In the genomic region with DNA sequence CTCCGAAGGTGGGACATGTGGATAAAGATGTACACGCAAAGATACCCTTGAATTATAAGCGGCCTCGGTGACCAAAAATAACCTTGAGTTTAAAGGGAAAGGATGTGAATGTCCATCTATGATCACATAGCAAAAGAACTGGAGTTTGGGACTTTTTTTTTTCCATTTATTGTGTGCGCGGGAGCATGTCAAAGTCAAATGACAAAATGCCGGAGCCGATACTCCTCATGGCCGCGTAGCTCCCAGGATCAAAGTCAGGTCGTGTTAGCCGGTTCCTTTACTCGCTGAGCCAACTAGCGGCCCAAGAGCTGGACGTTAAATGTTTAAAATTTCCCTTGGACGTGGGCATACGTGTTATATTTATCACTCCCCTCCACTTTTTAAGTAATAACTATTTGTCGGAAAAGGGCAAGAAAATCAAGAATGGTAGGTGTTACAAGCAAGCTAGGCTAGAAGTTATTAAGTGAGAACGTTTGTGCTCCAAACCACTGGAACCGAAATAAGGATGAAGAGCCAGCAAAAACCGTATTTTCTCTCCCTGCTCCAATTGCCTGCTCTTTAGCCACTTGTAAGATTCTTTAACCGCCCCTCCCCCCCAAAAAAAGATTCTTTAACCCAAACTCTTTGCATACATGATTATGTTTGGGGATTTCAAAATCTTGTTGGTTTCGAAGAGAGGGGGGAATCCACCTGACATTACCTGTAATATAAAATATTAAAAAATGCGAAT, we compare ENCODE assay signal across 8 mouse cellular contexts. TPM values are rescaled to one million over a fixed set of nuclear protein-coding genes. Genes with fewer than 3 reads are reported as not detected.
DNase-seq lines count a peak whose midpoint lies in the region; ATAC-seq and TF ChIP-seq lines count a peak whose summit lies in the region.

No protein-coding gene starts in this region.

- peak overlapping the region; percentile 75 for H3K27ac ChIP-seq in hindbrain, embryonic 11.5 days (ENCODE audit: low read depth, low read length)
- H3K27ac ChIP-seq in midbrain, postnatal 0 days (ENCODE audit: low read depth, low read length): peak overlapping the region; percentile 95

- no peaks in the 10 kb centered on the region for H3K27me3 ChIP-seq in hindbrain, embryonic 11.5 days (ENCODE audit: control insufficient read depth, insufficient read depth, low read length)
- H3K27me3 ChIP-seq in midbrain, postnatal 0 days (ENCODE audit: insufficient read depth, low read length): no peaks in the 10 kb centered on the region

- peak overlapping the region; percentile 55 for H3K4me3 ChIP-seq in hindbrain, embryonic 11.5 days (ENCODE audit: low read depth, low read length)
- peak overlapping the region; percentile 59 for H3K4me3 ChIP-seq in midbrain, postnatal 0 days (ENCODE audit: low read depth, low read length)

- TF ChIP-seq CTCF in midbrain, postnatal 0 days (IDR thresholded peaks at IDR 0.05): peak; percentile 48

- no peaks in the 10 kb centered on the region for H3K4me1 ChIP-seq in hindbrain, embryonic 11.5 days (replicated peaks; ENCODE audit: control insufficient read depth, insufficient read depth, low read length)
- H3K4me1 ChIP-seq in midbrain, postnatal 0 days (ENCODE audit: insufficient read depth, low read length): no peaks in the 10 kb centered on the region

- no peak for ATAC-seq in hindbrain, embryonic 11.5 days (ENCODE audit: low FRiP score)
- no peak for ATAC-seq in midbrain, postnatal 0 days (ENCODE audit: low FRiP score)

- H3K36me3 ChIP-seq in hindbrain, embryonic 11.5 days (ENCODE audit: control insufficient read depth, insufficient read depth, low read length): no peaks in the 10 kb centered on the region
- peaks cover 11% of the 10 kb centered on the region for H3K36me3 ChIP-seq in midbrain, postnatal 0 days (ENCODE audit: insufficient read depth, low read length)

- peak; percentile 68 for DNase-seq in cerebellum, adult 9-10 months
- DNase-seq in cerebellum, adult 9-11 months: no peak
- DNase-seq in 416B (ENCODE audit: low read depth) (peak; percentile 73), liver (peak; percentile 59)
- peak; percentile 78 for DNase-seq in embryo, embryonic 10 days (ENCODE audit: low spot score)
- DNase-seq in hindbrain, embryonic 11.5 days (ENCODE audit: low spot score): peak; percentile 72
- DNase-seq in midbrain, postnatal 0 days (ENCODE audit: low spot score): peak; percentile 71
- no peak for DNase-seq in layer of hippocampus, adult 11-12 months (ENCODE audit: low spot score)

- peak overlapping the region; percentile 85 for H3K9ac ChIP-seq in hindbrain, embryonic 11.5 days (ENCODE audit: low read depth, low read length)
- H3K9ac ChIP-seq in midbrain, postnatal 0 days (replicated peaks; ENCODE audit: low read length, poor library complexity, severe bottlenecking): peak overlapping the region; percentile 75

- peak overlapping the region; percentile 44 for H3K4me2 ChIP-seq in hindbrain, embryonic 11.5 days (replicated peaks; ENCODE audit: low read depth, low read length)
- peak overlapping the region; percentile 53 for H3K4me2 ChIP-seq in midbrain, postnatal 0 days (ENCODE audit: low read depth, low read length, poor library complexity, severe bottlenecking)

- 3% methylated on average over 24 of the region's 24 CpGs for WGBS in hindbrain, embryonic 11.5 days
- WGBS in midbrain, postnatal 0 days: 2% methylated on average over 24 of the region's 24 CpGs

- H3K9me3 ChIP-seq in hindbrain, embryonic 11.5 days (ENCODE audit: control insufficient read depth, low read length): no peaks in the 10 kb centered on the region
- H3K9me3 ChIP-seq in midbrain, postnatal 0 days (ENCODE audit: low read length): no peaks in the 10 kb centered on the region

RNA-seq across cellular contexts. Expression of a gene that starts 0.5 kb away (rescaled TPM):
- 9.9 and 10.6 TPM in 2 replicates for polyA plus RNA-seq in hindbrain, embryonic 11.5 days (2014; fragmentation: Nextera tagmentation; extraction: Ambion mirVana)
- 7.8 and 8.8 TPM in 2 replicates for total RNA-seq in midbrain, postnatal 0 days (2014; rRNA removed)
- 4.4 and 5.3 TPM in 2 replicates for polyA plus RNA-seq in midbrain, postnatal 0 days (2015; fragmentation: Nextera tagmentation; extraction: Ambion mirVana)

RNA-seq across cellular contexts. Expression of a gene that starts 23.5 kb away (rescaled TPM):
- polyA plus RNA-seq in hindbrain, embryonic 11.5 days (2014; fragmentation: Nextera tagmentation; extraction: Ambion mirVana): 16.1 and 22.3 TPM in 2 replicates
- total RNA-seq in midbrain, postnatal 0 days (2014; rRNA removed): not detected in 2 replicates
- not detected in 2 replicates for polyA plus RNA-seq in midbrain, postnatal 0 days (2015; fragmentation: Nextera tagmentation; extraction: Ambion mirVana)

RNA-seq across cellular contexts. Expression of a gene that starts 46.4 kb away (rescaled TPM):
- polyA plus RNA-seq in hindbrain, embryonic 11.5 days (2014; fragmentation: Nextera tagmentation; extraction: Ambion mirVana): 0.08 and 0.48 TPM in 2 replicates
- not detected in 2 replicates for total RNA-seq in midbrain, postnatal 0 days (2014; rRNA removed)
- polyA plus RNA-seq in midbrain, postnatal 0 days (2015; fragmentation: Nextera tagmentation; extraction: Ambion mirVana): not detected in 2 replicates

Comparison
In these comparisons a context has a peak if more than half of its experiments do, and no peak if none do; other contexts are left out.
1. DNase-seq: peak in cerebellum, adult 9-10 months (single experiment), 416B (single experiment), embryo, embryonic 10 days (single experiment), hindbrain, embryonic 11.5 days (single experiment), liver (single experiment) and midbrain, postnatal 0 days (single experiment); none in cerebellum, adult 9-11 months (single experiment) and layer of hippocampus, adult 11-12 months (single experiment).
2. RNA of a gene that starts 23.5 kb away (polyA plus RNA-seq): 16.1 to 22.3 TPM in hindbrain, embryonic 11.5 days; not detected in midbrain, postnatal 0 days; every median in the first group is over 10 times any median in the second.